Mouse (Mus musculus) regulatory T cell (primary cell): Measurements from ENCODE around the gene Slc9a9.

Experiments used
- in situ Hi-C: fragments of 300-600 bp; cut with MboI, MseI; formaldehyde crosslinking; loops from one replicate; pipeline ENCODE4 v1.15.1; 2025; ENCODE audit warnings: high pct_unique_total_duplicates

The Slc9a9 gene

DNA sequence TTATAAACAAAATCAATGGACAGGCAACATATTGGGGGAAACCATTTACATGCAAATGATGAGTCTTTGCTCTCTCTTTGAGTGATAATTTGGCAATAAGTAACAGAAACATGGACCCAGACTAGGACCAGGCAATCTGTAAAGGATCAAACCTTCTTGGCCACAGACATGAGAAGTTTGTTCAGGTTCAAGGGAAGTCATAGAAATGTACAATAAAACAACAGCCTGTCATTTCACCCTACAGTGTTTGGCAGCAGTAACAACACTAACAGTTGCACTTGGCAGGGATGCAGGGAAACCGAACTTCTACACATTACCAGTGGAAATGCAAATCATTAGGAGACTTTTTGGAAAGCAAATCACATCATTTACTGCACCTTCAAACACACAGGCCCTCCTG, 164.1 kb downstream of the Slc9a9 start:
- in situ Hi-C loops = no loop called here

DNA sequence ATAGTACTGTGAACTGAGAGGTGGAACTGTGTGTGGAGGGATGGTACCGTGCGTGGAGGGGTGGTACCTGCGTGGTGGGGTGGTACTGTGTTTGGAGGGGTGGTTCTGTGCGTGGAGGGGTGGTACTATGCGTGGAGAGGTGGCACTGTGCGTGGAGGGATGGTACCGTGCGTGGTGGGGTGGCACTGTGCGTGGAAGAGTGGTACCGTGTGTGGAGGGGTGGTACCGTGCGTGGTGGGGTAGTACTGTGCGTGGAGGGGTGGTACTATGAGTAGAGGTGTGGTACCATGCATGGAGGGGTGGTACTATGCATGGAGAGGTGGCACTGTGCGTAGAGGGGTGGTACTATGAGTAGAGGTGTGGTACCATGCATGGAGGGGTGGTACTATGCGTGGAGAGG, 167.7 kb downstream of the Slc9a9 start:
- in situ Hi-C loops = no loop called here

DNA sequence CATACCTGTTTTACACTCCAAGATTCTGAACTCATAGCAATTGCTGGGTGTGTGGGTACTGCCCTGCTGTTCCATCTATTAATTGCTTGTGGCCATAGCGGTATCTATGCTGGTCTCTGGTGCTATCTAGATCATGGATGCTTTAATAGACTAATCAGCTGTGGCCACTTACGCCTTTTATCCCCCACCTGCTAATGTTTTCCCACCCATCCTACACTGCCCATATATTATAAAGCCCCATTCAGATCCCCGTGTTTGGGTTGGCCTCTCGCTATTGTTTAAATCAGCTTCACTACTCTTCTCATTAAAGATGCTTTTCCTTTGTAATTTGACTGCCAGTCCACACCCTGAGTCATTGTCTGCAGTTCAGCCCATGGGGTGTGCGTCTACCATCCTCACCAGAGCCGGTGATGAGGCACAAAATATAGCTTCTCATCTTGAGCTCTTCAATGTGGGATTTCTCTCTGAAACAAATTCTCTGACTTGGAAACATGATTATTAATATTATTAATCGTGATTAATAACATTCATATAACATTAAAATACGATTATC, 168.8 kb downstream of the Slc9a9 start:
- in situ Hi-C loops = no loop called here

DNA sequence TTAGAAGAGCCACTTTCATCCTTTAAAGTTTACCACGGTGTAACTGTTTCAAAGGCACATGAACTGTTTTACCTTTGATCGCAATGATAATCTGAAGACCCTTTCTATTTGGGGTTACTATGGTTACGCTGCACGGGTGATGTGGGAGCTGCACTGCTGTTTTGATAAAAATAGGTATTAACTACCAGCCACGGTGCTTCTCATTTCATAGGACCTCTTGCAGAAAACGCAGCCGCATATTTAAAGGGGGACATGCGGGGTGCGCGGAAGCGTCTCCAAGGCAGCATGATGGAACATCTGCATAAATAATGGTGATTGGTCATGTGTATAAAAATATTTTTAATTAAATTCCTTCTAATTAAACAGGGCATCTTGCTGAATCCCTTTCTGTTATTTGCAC, 169.5 kb downstream of the Slc9a9 start:
- in situ Hi-C loops = no loop called here

DNA sequence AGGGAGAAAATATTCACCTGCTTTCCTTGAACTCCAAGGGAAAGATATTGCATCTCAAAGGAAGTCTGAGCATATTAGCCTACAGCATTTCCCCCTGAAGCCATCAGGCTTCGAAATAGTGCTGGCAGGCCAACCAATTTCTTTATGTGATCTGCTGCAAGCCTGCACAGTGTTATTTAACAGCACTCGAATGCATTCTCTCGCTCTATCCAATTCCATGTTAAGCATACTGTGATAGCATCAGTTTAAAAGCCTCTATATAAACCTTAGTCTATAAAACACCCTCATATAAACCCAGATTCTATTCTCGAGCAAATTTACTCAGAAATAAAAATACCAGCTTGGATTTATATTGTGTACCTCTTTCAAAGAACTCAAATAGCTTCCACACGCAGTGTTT, 170.7 kb downstream of the Slc9a9 start:
- in situ Hi-C loops = no loop called here

DNA sequence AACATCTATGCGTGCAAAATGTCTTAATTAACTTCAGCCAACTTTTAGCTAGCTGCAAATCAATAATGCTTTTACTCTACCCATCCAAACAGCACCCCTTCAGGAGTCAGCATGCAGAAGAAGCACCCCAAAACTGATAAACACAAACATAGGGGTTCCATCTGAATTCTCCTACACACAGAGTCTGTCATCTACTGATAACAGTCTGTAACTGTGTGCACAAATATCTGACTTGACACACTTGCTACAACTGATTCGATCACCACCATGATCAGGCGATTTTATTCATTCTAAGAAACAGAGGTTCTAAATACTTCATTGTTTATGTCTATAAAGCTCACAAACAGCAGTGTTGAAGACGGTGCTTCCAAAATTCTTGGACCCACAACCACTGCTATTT, 171.3 kb downstream of the Slc9a9 start:
- in situ Hi-C loops = no loop called here

DNA sequence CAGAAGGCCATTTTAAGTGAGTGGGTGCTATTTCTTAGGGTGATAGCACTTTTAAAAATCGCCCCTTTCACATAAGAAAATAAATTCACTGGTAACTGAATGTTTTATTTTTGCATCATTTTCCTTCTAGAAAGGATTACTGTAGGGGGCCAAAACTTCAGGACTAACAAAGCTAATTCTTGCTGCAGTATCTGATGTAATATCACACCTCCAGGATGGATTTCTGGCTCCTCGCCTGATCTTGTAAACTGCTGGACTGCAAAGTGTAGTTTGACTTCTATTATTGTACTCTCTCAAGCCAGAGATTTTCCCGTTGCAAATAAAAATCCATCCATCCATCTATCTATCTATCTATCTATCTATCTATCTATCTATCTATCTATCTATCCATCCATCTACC, 174.5 kb downstream of the Slc9a9 start:
- in situ Hi-C loops = no loop called here

DNA sequence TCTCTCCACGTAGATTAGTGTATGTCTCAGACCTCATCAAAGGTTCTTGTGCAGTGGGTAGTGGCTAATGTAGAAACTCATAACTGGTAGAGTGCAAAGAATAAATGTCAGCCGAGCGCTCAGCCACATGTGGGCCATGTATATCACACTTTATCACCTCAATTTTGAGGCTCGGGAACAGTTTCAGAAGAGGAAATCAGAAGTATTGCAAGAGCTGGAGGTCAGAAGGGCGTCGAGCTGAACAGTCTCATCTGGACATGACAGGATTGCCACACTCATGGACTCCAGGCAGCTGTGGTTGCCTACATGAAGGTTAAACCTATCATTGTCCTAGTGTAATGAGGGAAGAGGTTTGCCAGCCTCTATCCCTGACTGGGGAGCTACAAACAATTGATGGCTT, 177.9 kb downstream of the Slc9a9 start:
- in situ Hi-C loops = no loop called here

DNA sequence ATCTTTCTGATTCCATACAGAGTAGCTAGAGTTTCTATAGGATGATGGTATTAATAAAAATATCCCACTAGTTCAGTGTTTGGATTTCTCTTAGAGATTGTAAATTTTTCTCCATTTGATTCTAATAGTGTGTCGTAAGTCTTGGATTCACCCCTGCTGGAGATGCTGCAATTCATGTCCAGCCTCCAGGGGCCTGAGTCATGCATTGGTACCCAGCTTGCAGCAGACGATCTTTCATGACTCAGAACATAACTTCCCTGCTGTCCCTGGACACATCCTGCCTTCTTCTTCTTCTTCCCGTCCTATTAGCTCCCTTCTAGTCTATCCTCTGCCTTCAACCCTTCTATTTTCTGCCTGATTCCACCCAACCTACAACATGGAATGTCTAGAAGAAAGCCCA, 181.8 kb downstream of the Slc9a9 start:
- in situ Hi-C loops = no loop called here

DNA sequence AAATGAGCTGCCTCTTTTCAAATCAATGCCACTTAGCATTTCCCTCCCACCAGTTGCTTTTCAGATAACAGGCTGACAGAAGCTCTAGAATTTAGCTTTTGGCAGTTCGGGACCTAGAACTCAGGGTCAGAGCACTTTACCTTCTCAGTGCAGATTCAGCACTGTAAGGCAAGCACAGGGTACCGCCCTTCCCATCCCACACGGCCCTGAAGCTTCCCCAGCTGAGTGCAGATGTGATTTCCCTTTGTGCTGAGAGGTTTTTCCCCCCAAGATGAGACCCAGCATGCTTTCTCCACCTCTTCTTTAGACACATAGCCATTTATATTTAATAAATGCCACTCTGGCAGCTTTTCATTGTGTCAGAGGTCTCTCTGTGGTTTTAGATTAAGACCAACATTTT, 186.4 kb downstream of the Slc9a9 start:
- in situ Hi-C loops = no loop called here

DNA sequence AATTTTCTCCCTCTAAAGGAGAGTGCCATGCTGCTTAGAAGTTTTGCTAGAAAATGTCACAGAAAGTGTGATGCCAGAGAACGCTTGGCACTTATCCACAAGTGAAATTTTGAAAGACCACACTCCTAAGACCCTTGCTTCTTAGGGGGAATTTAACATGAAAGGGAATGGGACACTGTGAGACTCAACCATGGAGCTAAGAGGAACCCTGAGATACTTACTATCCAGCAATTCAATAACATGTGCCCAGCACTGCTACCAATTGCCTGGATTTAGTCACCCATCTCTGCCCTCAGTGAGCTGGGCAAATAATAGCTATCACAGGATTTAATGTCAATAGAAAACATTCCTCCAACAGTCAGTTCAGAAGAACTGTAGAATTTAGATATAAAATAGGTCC, 198.8 kb downstream of the Slc9a9 start:
- in situ Hi-C loops = no loop called here

DNA sequence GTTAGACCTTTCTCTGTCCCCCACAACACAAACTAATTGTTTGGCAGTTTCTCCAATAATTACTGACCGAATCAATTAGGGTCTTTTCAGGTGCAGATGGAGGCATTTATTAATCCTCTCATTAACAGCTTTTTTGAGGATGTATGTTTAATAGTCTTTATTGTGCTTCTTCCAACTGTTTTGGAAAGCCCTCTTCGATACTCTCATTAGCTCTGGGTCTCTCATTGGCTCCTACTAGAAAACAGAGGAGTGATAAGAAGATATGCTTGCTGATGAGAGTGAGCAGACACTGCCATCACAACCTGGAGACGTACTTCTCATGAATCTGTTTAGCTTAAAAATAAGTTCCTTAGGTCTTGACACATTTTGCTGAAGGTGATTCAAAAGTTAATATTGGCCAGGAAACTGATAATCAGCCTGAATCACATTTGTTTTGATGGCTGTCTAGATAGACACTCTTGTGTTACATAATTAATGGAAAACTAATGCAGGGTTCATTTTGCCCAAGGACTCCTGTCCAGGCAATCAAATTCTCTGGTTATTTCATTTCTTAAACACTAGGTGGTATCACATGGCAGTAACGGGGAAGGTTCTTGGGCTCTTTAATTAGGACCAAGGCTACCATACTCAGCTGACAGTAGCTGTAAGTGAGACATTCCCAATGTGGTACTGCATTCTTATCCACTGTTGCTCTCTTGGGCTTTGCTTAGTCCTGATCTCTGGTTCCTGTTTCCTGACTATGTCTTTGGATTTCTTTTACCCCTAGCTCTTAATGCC, 199.5 kb downstream of the Slc9a9 start:
- in situ Hi-C loops = no loop called here

DNA sequence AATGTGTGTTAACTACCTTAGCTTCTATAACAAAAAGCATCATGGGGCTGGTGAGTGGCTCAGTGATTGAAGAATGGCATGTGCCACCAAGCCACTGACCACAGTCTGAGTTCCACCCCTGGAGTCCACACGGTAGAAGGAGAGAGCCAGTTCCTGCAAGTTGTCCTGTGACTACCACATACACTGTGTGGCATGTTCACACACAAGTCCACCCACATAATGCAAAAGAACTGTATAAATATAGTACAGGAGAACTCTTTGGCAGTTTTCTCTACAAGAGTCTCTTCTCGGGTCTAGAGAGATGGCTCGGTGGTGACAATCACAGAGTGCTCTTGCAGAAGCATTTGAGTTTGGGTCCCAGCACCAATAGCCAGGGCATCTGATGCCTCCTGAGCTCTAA, 212.8 kb downstream of the Slc9a9 start:
- in situ Hi-C loops = no loop called here

DNA sequence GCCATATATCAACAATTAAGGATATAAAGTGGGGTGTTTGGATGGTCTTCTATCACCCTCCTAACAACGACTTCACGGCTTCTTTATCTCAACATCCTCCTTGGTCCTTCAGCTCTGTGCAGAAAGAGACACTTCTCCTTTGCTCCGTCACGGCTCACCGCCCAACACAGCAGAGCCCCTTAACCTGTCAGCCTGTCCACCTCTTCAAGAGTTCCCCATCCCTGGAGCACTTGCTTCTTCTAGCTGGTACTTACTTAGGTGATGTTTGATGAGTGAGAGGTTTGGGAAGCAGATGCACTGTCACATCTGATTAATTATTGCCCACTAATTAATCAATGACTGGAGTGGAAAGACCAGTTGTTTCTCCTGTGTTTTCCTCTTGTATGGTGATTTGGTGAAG, 213.7 kb downstream of the Slc9a9 start:
- in situ Hi-C loops = no loop called here

DNA sequence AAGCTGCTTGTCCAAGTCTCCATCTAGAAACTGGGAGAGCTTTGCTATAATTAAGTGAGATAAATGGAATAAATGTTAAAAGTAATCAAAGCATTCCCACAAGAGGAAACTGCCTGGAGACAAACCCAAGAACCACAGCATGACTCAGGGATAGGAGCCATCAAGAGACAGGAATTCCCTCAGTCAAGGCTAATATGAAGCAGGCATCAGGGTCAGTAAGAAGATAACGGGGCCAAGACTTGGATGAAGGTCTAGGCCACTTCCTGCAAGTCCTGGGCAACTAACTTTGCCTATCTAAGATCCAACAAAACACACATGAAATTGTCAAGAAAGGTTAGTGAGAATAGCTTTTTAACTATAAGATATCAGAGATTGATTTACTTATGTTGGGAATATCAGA, 215.4 kb downstream of the Slc9a9 start:
- in situ Hi-C loops = no loop called here

DNA sequence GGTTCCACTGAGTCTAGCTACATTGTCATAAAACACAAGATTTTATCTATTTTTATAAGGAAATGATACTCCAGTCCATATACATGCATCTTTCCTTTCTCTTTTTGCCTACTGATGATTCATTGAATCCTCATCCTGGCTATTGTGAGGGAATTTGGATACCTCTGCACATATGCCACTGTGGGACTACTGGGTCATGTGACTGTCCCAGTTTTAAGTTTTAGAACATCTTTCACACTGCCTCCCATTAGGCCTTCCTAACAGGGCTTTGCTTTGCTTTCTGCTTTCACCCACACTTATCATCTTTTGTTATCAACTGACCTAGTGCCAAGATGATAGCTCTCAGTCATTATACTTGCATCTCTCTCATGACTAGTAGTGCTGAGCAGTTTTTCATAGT, 219.9 kb downstream of the Slc9a9 start:
- in situ Hi-C loops = no loop called here

DNA sequence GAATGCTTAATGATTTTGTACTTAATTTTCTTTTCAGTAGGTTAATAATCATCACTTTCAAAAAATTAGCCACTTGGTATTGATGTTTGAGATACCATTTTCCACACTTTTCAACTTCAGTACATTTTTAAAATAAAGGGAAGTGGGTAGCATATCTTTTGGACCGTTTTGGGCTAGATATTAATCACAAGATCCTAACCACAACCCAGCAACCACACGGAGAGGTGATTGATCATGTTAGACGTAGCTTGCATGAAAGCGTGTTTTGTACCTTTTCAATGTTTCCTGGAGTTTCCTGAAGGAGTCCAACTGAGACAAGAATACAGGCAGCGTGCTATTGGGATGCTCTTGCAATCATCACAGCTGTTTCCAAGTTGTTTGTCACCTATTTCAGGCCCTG, 226.2 kb downstream of the Slc9a9 start:
- in situ Hi-C loops = no loop called here

DNA sequence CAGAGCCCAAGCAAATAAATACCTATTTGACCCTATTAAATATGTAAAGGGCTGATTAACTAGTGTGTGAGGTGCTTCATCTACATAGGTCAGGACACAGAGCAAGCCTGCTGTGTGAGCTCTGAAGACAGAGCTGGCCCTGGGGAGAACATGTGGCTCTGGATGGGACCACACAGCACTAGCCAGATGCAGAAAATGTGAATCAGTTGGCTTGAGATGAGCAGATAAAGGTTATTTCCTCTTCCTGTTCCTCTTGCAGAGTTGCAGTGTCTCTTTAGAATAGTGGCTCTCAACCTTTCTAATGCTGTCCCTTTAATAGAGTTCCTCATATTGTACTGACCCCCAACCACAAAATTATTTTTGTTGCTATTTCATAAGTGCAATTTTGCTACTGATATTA, 234.5 kb downstream of the Slc9a9 start:
- in situ Hi-C loops = no loop called here

DNA sequence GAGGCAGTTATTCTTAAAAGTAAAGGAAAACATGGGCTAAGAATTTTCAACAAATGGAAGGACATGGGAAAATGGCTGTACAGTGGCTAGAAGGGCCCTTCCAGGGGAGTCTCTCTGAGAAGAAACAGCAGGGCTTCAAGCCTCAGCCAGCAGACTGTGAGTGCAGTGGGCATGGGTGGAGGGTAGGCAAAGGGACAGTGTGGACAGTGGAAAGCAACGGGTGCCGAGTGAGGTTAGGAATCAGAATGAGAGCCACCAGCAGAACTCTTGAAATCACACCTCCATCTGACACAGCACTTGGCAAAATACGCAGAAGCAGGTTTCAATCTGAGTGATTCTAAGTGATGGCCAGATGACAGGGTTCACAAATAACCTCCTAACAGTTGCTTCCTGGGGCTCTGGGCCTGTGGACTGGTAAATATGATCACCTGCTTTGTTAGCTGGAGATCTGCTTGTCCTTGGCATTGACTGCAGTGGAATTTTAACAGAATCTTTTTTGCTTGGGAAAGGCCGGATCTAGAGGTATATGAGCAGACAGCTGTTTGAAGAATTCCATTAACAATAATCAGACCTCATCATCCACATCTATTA, 237.4 kb downstream of the Slc9a9 start:
- in situ Hi-C loops = no loop called here

DNA sequence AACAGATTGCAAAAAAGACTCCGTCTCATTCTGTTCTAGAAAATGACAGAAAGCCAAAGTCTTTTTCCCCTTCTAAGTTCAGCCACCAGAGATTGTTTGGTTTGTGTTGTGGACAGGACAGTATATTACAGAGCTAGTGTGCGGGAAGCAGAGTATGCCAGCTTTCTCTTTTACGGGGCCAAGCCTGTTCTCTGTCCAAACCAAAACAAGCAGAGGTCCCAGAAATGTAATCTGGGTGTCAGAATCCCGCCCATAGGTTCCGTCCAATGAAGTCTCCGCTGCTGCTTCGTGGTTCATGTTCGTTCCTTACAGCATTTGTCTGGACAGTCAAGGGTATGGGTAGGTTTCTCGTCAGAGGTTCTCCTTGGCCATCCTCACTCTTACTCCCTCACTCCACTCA, 242.4 kb downstream of the Slc9a9 start:
- in situ Hi-C loops = no loop called here

DNA sequence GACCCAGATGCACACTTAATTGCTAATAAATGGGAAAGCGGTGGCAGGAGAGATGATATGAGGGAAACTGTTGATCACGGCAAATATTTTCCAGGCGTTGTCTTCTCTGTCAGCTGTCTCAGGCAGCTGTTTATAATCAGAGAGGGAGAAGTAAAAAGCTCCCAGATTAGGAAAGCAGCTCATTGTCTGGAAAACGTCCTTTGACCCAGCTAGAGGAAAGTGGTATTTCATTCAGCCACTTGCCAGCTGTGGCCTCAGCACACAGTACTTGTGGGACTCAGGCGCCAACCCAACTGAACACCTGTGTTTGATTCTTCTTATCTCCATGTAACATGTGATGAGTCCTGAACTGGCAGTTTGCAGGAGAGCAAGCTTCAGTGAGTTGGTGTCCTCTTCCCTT, 252.4 kb downstream of the Slc9a9 start:
- in situ Hi-C loops = no loop called here

DNA sequence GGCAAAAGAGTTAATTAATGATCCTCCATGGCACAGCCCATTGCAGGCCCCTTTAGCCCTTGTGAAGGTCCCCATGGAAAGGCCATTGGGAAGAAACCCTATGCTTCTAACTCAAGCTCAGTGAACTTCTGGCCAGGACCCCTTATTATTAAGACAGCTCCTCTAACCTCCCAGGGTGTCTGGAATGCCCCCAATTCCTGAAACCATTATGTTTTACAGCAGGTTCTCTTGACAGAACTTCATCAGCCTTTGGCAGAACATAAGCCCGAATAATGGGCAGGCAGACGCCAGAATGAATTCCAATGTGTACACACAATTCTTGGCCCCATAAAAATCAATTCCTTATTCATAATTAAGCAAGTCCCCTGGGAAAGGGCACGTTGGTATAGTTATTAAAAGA, 256.1 kb downstream of the Slc9a9 start:
- in situ Hi-C loops = no loop called here

DNA sequence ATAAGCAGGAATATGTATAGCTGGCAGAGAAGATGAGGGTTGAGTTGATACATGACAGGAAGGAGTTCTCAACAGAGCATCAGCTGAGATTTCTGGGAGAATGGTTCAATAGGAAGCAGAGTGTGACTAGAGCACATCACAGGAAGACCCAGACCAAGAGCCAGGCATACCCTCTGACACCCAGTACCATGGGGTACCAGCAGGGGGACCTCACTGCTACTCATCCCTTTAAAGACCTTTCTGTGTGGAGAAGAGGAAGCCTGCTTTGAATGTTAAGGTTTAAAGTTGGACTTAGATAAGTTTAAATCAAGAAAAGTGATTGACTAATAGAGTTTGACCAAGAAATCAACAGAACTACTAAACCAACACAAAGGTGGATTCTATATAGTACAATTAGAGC, 257.4 kb downstream of the Slc9a9 start:
- in situ Hi-C loops = no loop called here
